Mouse (Mus musculus) bone marrow macrophage, adult 2 months (primary cell): Measurements from ENCODE around the gene Dock4. TPM values are rescaled to one million over a fixed set of nuclear protein-coding genes. Genes with fewer than 3 reads are reported as not detected.
A peak's percentile ranks its signal among the peaks of the same experiment; 100 is the strongest.

Experiments used
- H3K27ac ChIP-seq: 2 replicates; pipeline ENCODE4 v1.5.1; 2012; ENCODE audit warnings: low read depth, low read length; ENCODE audit not compliant: insufficient read depth
- H3K4me1 ChIP-seq: 2 replicates; pipeline ENCODE4 v1.6.1; 2012; ENCODE audit warnings: low read length; ENCODE audit not compliant: control insufficient read depth, insufficient read depth
- H3K4me3 ChIP-seq: 2 replicates; pipeline ENCODE4 v1.5.1; 2012; ENCODE audit warnings: mild to moderate bottlenecking, low read length, moderate library complexity; ENCODE audit not compliant: insufficient read depth
- CTCF ChIP-seq: IDR thresholded peaks from 2 replicates; pipeline ENCODE4 v1.5.1; 2012; ENCODE audit warnings: low read depth, mild to moderate bottlenecking, low read length, moderate library complexity
- POLR2A ChIP-seq: IDR thresholded peaks from 2 replicates; pipeline ENCODE4 v1.6.1; 2012; ENCODE audit warnings: mild to moderate bottlenecking, low read depth, low read length, borderline replicate concordance
- polyA plus RNA-seq: library from polyadenylated mRNA; stranded (reverse); fragments of >200 nt; gene quantifications from 2 replicates; pipeline ENCODE4 v1.2.4, GENCODE M21; 2012; ENCODE audit not compliant: missing spikeins, insufficient read depth, insufficient read length

Dock4 gene
- polyA plus RNA-seq, 1 experiment, result 18.6 TPM

GRCm38 (mm10) chr12:40585456-40586141 is 139.8 kb downstream of the Dock4 start:
- H3K4me3 ChIP-seq, result no peak overlapping the region
- peaks cover 21% of the 10 kb centered on the region for H3K4me1 ChIP-seq
- peak overlapping the region; percentile 81 for H3K27ac ChIP-seq
- no peak for TF ChIP-seq POLR2A
- TF ChIP-seq CTCF, result no peak

GRCm38 (mm10) chr12:40594161-40594560 is 148.4 kb downstream of the Dock4 start:
- TF ChIP-seq POLR2A (no peak), CTCF (no peak)
- Histone ChIP-seq H3K4me1 (0 out of 2 replicates have a peak, but pooled peaks cover 3% of the 10 kb centered on the region), H3K4me3 (no peak overlapping the region), H3K27ac (no peak overlapping the region)

GRCm38 (mm10) chr12:40595440-40595839 is 149.7 kb downstream of the Dock4 start:
- Histone ChIP-seq H3K4me1 (peaks cover 7% of the 10 kb centered on the region), H3K4me3 (no peak overlapping the region), H3K27ac (no peak overlapping the region)
- TF ChIP-seq CTCF, result no peak
- no peak for TF ChIP-seq POLR2A

GRCm38 (mm10) chr12:40596020-40596419 is 150.3 kb downstream of the Dock4 start:
- TF ChIP-seq CTCF (no peak), POLR2A (no peak)
- no peak overlapping the region for H3K4me3 ChIP-seq
- peaks cover 9% of the 10 kb centered on the region for H3K4me1 ChIP-seq
- no peak overlapping the region for H3K27ac ChIP-seq

- Histone ChIP-seq H3K4me1 (peaks cover 10% of the 10 kb centered on the region), H3K4me3 (no peak overlapping the region), H3K27ac (no peak overlapping the region)
- TF ChIP-seq CTCF (no peak), POLR2A (no peak)
Measured at GRCm38 (mm10) chr12:40596441-40596840, 150.7 kb downstream of the Dock4 start.

- H3K4me3 ChIP-seq, result no peak overlapping the region
Measured at GRCm38 (mm10) chr12:40599952-40600351, 154.2 kb downstream of the Dock4 start.

GRCm38 (mm10) chr12:40605565-40605964 is 159.8 kb downstream of the Dock4 start:
- no peak overlapping the region for H3K4me3 ChIP-seq
- H3K27ac ChIP-seq, result no peak overlapping the region
- H3K4me1 ChIP-seq, result peaks cover 11% of the 10 kb centered on the region
- TF ChIP-seq POLR2A, result no peak
- TF ChIP-seq CTCF, result no peak

More at GRCm38 (mm10) chr12:40599952-40600351, 154.2 kb downstream of the Dock4 start:
- Histone ChIP-seq H3K27ac (no peak overlapping the region), H3K4me1 (peaks cover 14% of the 10 kb centered on the region)
- TF ChIP-seq POLR2A, result no peak
- TF ChIP-seq CTCF, result no peak

- TF ChIP-seq POLR2A, result no peak
- no peak for TF ChIP-seq CTCF
Measured at GRCm38 (mm10) chr12:40622926-40623325, 177.2 kb downstream of the Dock4 start.

GRCm38 (mm10) chr12:40626521-40626920 is 180.8 kb downstream of the Dock4 start:
- Histone ChIP-seq H3K27ac (peak overlapping the region; percentile 87), H3K4me3 (no peak overlapping the region), H3K4me1 (peaks cover 13% of the 10 kb centered on the region)
- no peak for TF ChIP-seq CTCF
- TF ChIP-seq POLR2A, result no peak

More at GRCm38 (mm10) chr12:40622926-40623325, 177.2 kb downstream of the Dock4 start:
- Histone ChIP-seq H3K27ac (no peak overlapping the region), H3K4me1 (peaks cover 16% of the 10 kb centered on the region), H3K4me3 (no peak overlapping the region)

GRCm38 (mm10) chr12:40633242-40633641 is 187.5 kb downstream of the Dock4 start:
- TF ChIP-seq CTCF (no peak), POLR2A (no peak)
- Histone ChIP-seq H3K4me3 (no peak overlapping the region), H3K4me1 (peaks cover 12% of the 10 kb centered on the region), H3K27ac (no peak overlapping the region)
